Mouse (Mus musculus) heart, postnatal 0 days (tissue): ENCODE measurements around the gene Cmc4. TPM values are rescaled to one million over a fixed set of nuclear protein-coding genes. Genes with fewer than 3 reads are reported as not detected.
A peak's percentile ranks its signal among the peaks of the same experiment; 100 is the strongest.

ENCODE experiments used
- ATAC-seq: fragments of 200-750 bp; cut with Nextera tagmentation; 2 replicates; pipeline ENCODE4 v1.8.0; 2017; ENCODE audit warnings: low read depth, moderate number of reproducible peaks, moderate library complexity; ENCODE audit not compliant: insufficient read depth
- DNase-seq: peaks from one replicate; pipeline ENCODE4 v3.0.0-alpha.2; 2016; ENCODE audit warnings: low spot score
- H3K27ac ChIP-seq: fragments of 300-500 bp; sonication (generic); 2 replicates; pipeline ENCODE4 v1.5.1; 2014; ENCODE audit warnings: low read depth, mild to moderate bottlenecking
- H3K27me3 ChIP-seq: fragments of 300-500 bp; sonication (generic); 2 replicates; pipeline ENCODE4 v1.6.1; 2014; ENCODE audit warnings: low read length, mixed read lengths; ENCODE audit not compliant: control insufficient read depth, insufficient read depth
- H3K36me3 ChIP-seq: fragments of 300-500 bp; sonication (generic); replicated peaks from 2 replicates; pipeline ENCODE4 v1.6.1; 2014; ENCODE audit warnings: low read length, mixed read lengths; ENCODE audit not compliant: control insufficient read depth, insufficient read depth
- H3K4me1 ChIP-seq: fragments of 300-500 bp; sonication (generic); 2 replicates; pipeline ENCODE4 v1.6.1; 2014; ENCODE audit warnings: antibody characterized with exemption; ENCODE audit not compliant: control insufficient read depth, insufficient read depth
- H3K4me2 ChIP-seq: fragments of 300-500 bp; sonication (generic); 2 replicates; pipeline ENCODE4 v1.6.1; 2014; ENCODE audit warnings: low read depth, mild to moderate bottlenecking, low read length, moderate library complexity
- H3K4me3 ChIP-seq: fragments of 300-500 bp; sonication (generic); 2 replicates; pipeline ENCODE4 v1.5.1; 2014; ENCODE audit warnings: low read depth, low read length
- H3K9ac ChIP-seq: fragments of 300-500 bp; sonication (generic); replicated peaks from 2 replicates; pipeline ENCODE4 v1.6.1; 2014; ENCODE audit warnings: low read depth, low read length, mixed read lengths
- H3K9me3 ChIP-seq: fragments of 300-500 bp; sonication (generic); replicated peaks from 2 replicates; pipeline ENCODE4 v1.6.1; 2016; ENCODE audit warnings: low read length; ENCODE audit not compliant: control insufficient read depth
- CTCF ChIP-seq: IDR thresholded peaks from 2 replicates; pipeline ENCODE4 v1.5.1; 2016; ENCODE audit warnings: antibody characterized with exemption, control low read depth, low read depth
- EP300 ChIP-seq: IDR thresholded peaks from 2 replicates; pipeline ENCODE4 v1.6.1; 2016; ENCODE audit warnings: antibody characterized with exemption, low read depth
- WGBS: fragments of 180-500 bp; shearing (Covaris S2); extraction: QIAGEN DNeasy Blood & Tissue Kit; methylation state at CpG from one replicate; pipeline ENCODE4 v1.1.7; 2014; 5-methylcytosine and 5-hydroxymethylcytosine counted together
- polyA plus RNA-seq: library from polyadenylated mRNA; unstranded; fragments of >200 nt; fragmentation: Nextera tagmentation; extraction: Ambion mirVana; gene quantifications from 2 replicates; pipeline ENCODE4 v1.2.1, GENCODE M21; 2015
- total RNA-seq: library from RNA; depleted of rRNA; stranded (reverse); fragments of >200 nt; gene quantifications from 2 replicates; pipeline ENCODE4 v1.2.3, GENCODE M21; 2014; ENCODE audit warnings: low replicate concordance; rRNA removed

The Cmc4 gene
- total RNA-seq (9.7 and 22.1 TPM in 2 replicates), polyA plus RNA-seq (22.9 and 24.2 TPM in 2 replicates)

DNA sequence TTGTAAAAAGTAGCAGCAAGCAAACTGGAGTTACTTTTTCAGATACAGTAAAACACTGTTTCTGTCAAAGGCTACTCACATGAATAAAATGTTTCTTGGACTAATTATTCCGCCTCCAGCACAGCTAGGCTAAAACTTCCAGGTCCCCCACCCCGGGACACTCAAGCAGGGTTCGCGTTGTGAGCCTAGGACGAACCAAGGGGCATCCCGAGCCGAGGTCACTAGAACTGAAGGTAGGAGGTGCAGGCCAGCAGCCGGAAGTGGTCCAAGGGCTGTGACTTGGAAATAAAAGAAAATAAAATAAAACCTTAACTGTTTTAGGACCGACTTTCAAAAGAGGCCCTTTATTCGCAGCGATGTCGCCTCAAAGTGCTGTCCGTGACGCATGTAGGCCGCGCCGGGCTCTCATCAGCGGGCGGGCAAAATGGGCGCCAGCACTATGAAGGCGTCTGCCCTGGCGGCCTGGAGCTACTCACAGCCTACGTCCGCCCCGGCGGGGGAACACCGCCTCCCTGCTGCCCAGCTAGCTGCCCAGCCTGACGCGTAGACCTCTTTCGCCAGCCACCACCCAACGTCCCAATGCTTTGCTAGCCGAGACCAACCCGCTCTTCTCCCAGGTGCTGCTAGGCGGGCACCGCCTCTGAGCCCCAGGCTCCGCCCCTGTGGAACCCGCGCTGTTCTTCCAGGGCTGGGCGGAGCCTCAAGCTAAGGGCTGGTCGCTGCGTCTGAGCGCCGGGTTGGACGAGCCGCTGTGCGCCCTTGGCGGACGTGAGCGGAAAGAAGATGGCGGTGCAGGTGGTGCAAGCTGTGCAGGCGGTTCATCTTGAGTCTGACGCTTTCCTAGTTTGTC is at the start of gene Cmc4, which contains the start of the genes Mtcp1 and Brcc3:
Cmc4 (minus strand) TSS at position 649 of the 850 bp plus-strand sequence.
Mtcp1 (minus strand) TSS at position 653 of the 850 bp plus-strand sequence.
Brcc3 (plus strand) TSS at position 693 of the 850 bp plus-strand sequence.
- peak within 1 kb of the TSS; percentile 66 for H3K9ac ChIP-seq
- H3K27ac ChIP-seq, result peak within 1 kb of the TSS; percentile 93
- DNase-seq (peak; percentile 85), ATAC-seq (peak; percentile 98)
- H3K4me3 ChIP-seq, result peak within 1 kb of the TSS; percentile 67
- no peak for TF ChIP-seq EP300
- TF ChIP-seq CTCF, result no peak
- no peaks in the 10 kb centered on the region for H3K4me1 ChIP-seq
- H3K36me3 ChIP-seq, result no peaks in the 10 kb centered on the region
- peak within 1 kb of the TSS; percentile 61 for H3K4me2 ChIP-seq
- 17% methylated on average over 52 of the region's 52 CpGs for WGBS
- H3K9me3 ChIP-seq, result no peaks in the 10 kb centered on the region
- no peaks in the 10 kb centered on the region for H3K27me3 ChIP-seq

GRCm38 (mm10) chrX:75454597-75454996 is 38.2 kb upstream of the Cmc4 start:
- Histone ChIP-seq H3K9me3 (no peaks in the 10 kb centered on the region), H3K4me1 (no peaks in the 10 kb centered on the region), H3K4me3 (no peak overlapping the region), H3K4me2 (no peak overlapping the region), H3K9ac (no peak overlapping the region), H3K27me3 (no peaks in the 10 kb centered on the region), H3K36me3 (no peaks in the 10 kb centered on the region; the same call in 1 of the 2 replicates), H3K27ac (no peak overlapping the region)
- 71% methylated on average over 1 of the region's 1 CpGs for WGBS
- ATAC-seq (no peak), DNase-seq (no peak)
- TF ChIP-seq EP300 (no peak), CTCF (no peak)

- TF ChIP-seq CTCF (no peak), EP300 (no peak)
- H3K4me1 ChIP-seq, result no peaks in the 10 kb centered on the region
- no peaks in the 10 kb centered on the region for H3K36me3 ChIP-seq
- no peaks in the 10 kb centered on the region; the same call in 1 of the 2 replicates for H3K9me3 ChIP-seq
- no peak overlapping the region for H3K9ac ChIP-seq
- DNase-seq (no peak), ATAC-seq (no peak)
- WGBS, result 88% methylated on average over 1 of the region's 1 CpGs
- no peak overlapping the region for H3K4me3 ChIP-seq
- H3K4me2 ChIP-seq, result no peak overlapping the region
- H3K27me3 ChIP-seq, result no peaks in the 10 kb centered on the region
- no peak overlapping the region for H3K27ac ChIP-seq
Observed at GRCm38 (mm10) chrX:75409711-75410110, 6.7 kb downstream of the Cmc4 start.

- Histone ChIP-seq H3K9me3 (no peaks in the 10 kb centered on the region; the same call in 1 of the 2 replicates), H3K27ac (no peak overlapping the region), H3K9ac (no peak overlapping the region), H3K4me1 (no peaks in the 10 kb centered on the region), H3K27me3 (no peaks in the 10 kb centered on the region), H3K4me2 (no peak overlapping the region), H3K36me3 (peaks cover 5% of the 10 kb centered on the region; the same call in 1 of the 2 replicates), H3K4me3 (no peak overlapping the region)
- ATAC-seq (no peak), DNase-seq (no peak)
- TF ChIP-seq CTCF (no peak), EP300 (no peak)
Observed at GRCm38 (mm10) chrX:75403350-75403749, 13.0 kb downstream of the Cmc4 start.

DNA sequence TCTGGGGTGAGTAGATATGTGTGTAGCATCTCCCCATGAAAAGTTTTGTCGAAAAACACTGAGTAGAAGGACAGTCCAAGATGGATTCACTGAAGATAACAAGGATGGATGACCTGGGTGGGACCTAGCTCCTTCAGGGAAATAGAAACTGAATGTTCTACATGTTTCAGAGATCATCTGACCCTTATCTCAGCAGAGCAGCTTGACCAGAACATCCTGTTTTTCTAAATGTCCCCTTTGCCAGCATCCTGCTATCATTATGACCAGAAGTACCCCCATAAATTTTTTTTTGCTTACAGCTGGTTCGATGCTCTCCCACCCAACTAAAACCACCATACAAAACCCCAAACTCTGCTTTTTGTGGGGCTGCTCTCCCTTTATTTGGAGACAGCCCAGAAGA is 13.7 kb downstream of the Cmc4 start:
- no peaks in the 10 kb centered on the region for H3K27me3 ChIP-seq
- H3K4me1 ChIP-seq, result no peaks in the 10 kb centered on the region
- H3K4me2 ChIP-seq, result no peak overlapping the region
- ATAC-seq, result no peak
- H3K27ac ChIP-seq, result no peak overlapping the region
- no peaks in the 10 kb centered on the region; the same call in 1 of the 2 replicates for H3K9me3 ChIP-seq
- WGBS, result 50% methylated on average over 2 of the region's 2 CpGs
- no peak for DNase-seq
- peaks cover 5% of the 10 kb centered on the region; the same call in 1 of the 2 replicates for H3K36me3 ChIP-seq
- no peak for TF ChIP-seq EP300
- TF ChIP-seq CTCF, result no peak
- no peak overlapping the region for H3K4me3 ChIP-seq
- H3K9ac ChIP-seq, result no peak overlapping the region
